Mouse (Mus musculus) adrenal gland, adult 8-10 months (tissue): ENCODE data around the gene Garnl3. TPM values are rescaled to one million over a fixed set of nuclear protein-coding genes. Genes with fewer than 3 reads are reported as not detected.

Source experiments
- DNase-seq: peaks from one replicate; pipeline ENCODE4 v3.0.0; 2022
- total RNA-seq, 4 experiments: library from RNA; stranded (reverse); gene quantifications; 2 replicates each; pipeline ENCODE4 v1.2.4; 2022

Gene Garnl3
- total RNA-seq, 4 experiments from 2014 or later = 12.7 to 29.6 (median 19.1) TPM

GRCm38 (mm10) chr2:33086671-33087363 is 44.6 kb downstream of the Garnl3 start:
- DNase-seq = no peak

GRCm38 (mm10) chr2:33086016-33086596 is 45.3 kb downstream of the Garnl3 start:
- no peak for DNase-seq

DNA sequence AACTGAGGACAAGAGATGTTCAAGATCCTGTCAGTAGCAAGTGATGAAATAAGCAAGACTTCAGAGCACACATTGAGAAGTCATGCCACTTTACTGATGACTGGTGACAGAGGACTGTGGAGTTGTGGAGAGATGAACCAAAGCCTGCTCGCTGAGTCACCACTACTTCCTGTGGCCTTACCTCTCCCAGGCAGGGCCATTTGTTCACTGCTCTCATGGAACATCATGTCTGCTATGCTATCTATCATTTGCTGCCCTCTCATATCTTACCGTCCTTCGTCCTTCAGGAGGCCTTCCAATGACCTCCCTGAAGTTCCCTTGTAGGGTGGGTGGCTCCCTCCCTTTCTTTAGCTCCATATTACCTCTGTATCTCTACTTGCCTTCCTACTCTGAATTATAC is 47.2 kb downstream of the Garnl3 start:
- DNase-seq = peak; percentile 23

- DNase-seq = no peak
Observed at GRCm38 (mm10) chr2:33080166-33080565, 51.3 kb downstream of the Garnl3 start.

- no peak for DNase-seq
Observed at GRCm38 (mm10) chr2:33077252-33077651, 54.2 kb downstream of the Garnl3 start.

DNA sequence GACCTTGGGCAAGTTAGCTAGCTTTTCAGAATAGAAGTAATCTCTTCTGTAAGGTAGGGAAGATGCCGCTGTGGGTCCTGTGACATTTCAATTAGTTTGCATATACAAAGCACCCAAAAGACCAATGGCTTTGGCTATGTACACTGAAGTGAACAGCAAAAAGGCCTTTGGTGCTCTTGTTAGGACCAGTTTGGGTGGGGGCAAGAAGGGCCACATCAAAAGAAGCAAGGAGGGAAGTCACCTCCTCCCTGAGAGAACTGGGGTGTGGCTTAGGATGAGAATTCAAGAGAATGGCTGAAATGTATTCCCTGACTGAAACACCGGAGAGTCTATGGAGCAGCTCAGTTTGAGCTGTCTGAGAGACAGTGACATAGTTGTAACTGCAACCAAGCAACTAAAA is 56.5 kb downstream of the Garnl3 start:
- no peak for DNase-seq

- no peak for DNase-seq
Observed at GRCm38 (mm10) chr2:33074188-33074587, 57.3 kb downstream of the Garnl3 start.

DNA sequence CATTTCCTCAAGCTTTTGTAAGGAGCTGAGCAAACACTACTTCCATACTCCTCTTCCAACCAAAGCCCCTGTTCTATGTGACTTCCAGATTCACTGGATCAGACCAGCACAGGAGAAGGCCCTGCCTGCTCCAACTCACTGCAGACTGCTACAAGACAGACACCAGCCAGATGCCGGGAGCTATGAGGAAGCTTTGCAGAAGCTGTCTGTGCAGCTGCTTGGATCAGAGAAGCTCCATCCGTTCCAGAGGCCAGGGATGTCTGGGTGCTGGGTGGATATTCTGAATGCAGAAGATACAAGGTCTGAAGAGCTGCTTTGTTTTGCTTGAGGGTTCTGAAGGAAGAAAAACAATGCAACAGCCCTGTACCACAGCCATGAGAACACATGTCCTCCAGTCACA is 59.1 kb downstream of the Garnl3 start:
- no peak for DNase-seq

DNA sequence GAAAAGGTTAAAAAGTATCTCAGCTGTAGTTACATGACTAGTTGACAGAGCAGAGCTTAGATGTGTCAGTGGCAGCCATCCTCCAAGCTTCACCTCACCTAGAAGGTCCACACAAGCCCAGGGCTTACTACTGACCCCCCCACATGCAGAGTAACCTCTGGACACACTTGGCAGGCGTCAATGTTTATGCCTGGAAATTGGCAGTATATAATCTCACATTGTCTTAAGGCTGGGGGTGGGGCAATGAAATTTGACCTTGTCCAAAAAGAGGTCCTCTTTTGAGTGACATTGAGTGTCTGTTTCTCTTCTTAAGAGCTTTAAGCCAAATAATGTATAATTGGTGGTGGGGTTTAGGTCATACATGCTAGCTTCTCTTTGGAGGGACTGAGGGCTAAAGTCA is 65.8 kb downstream of the Garnl3 start:
- DNase-seq = no peak

GRCm38 (mm10) chr2:33062744-33063143 is 68.7 kb downstream of the Garnl3 start:
- no peak for DNase-seq

DNA sequence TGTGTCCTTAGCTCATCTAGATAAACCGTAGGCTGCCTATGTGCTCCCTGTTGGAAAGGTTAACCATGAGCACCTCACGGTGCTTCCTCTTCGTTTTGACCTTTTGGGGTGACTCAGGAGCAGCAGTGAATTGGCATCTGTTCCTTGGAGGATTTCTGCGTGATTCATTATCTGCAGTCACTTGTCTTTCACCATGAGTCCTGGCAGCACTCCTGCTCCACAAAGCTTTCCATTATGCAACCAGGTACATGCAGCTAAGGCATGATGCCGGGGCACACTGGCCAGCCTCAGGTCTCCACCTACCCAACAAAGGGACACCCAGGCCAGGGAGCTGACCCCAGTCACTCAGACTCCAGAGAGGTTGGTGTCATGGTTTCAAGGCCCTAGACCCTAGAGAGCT is 72.5 kb downstream of the Garnl3 start:
- DNase-seq = peak; percentile 18

DNA sequence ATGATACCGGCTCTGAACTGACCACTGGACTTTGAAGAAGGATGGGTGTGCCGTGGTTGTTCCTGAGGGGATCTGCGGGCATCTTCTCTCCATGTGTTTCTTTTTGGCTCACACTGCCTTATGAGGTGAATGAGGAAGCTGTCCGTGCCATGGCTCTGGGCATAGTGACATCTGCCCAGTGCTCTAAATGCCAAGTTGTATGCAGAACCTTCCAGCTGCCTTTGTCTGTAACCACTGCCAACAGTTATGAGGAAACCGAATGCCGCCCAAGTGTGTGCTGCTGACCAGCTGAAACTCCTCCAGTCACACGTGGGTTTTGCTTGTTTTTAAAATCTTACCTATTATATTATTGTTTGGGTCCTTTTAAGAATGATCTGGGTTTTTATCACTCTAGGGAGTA is 73.9 kb downstream of the Garnl3 start:
- DNase-seq = no peak

DNA sequence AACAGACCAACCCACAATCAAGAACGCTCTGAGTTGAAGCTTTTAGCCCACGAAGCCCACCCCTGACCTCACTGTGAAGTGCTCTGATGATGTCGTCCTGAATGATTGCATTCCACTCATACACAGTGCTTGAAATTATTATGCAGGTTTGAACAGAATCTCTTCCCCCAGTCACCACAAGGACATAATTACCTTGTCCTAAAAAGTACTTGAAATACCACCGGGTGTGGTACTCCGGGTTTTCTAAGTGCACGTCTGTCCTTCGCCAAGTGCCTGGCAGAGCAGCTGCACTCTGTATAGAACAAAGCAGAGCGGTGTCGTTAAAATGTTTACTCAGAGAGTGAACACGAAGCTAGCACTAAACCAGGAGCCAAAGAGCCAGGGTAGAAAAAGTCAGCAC is 77.5 kb downstream of the Garnl3 start:
- no peak for DNase-seq

DNA sequence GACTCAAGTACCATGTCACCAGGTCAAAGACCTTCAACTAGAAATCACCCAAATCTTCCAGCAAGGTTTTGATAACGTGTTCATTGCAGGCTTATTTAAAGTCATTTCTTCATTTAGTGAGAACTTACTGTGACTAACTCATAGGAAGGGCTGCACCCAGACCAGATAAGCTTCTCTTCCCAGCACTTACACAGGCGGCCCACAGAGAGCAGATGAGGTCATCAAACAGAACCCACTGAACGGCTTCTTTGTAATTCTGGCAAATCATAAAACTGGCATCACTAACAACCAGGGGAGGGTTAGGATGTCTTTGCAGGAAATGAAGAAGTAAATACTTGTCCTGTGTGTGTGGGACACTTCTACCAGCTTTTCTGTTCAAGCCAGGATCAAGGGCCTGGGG is 84.1 kb downstream of the Garnl3 start:
- DNase-seq = no peak

DNA sequence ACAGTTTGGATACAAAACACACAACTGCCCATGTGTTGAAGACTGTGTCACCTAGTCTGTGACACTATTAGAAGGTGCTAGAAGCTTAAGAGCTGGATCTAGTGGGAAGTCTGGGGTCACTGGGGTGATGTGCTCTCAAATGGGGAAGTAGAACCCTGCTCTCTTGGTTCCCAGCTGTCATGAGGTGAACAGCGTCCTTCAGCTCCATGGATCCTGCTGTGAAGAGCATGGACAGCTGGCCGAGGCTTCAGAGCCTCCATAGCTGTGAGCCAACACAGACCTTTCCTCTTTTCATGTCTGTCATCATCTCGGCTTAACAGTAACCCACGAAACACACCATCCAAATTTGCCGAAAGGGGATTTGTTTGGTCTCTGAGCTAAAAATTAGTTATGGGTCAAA is 84.5 kb downstream of the Garnl3 start:
- no peak for DNase-seq

GRCm38 (mm10) chr2:33045899-33046298 is 85.6 kb downstream of the Garnl3 start:
- no peak for DNase-seq

- no peak for DNase-seq
Observed at GRCm38 (mm10) chr2:33042781-33043180, 88.7 kb downstream of the Garnl3 start.

DNA sequence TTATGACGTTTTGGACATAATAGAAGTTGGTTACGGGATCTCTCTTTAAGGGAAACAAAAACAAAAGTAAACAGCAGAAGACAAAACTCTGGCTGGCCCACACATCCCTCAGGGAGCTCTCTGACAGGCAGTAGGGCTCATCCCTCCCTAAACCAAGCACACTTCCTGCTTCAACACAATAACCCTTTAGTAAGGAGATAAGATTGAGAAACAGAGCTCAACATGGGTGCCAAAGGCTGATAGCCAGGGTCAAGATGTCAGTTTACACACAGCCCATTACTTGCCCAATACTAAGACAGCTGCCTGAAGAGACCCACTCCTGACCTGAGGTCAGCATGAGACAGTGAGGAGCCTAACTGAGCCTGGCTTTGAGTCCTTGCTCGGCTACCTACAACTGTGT is 89.9 kb downstream of the Garnl3 start:
- no peak for DNase-seq

DNA sequence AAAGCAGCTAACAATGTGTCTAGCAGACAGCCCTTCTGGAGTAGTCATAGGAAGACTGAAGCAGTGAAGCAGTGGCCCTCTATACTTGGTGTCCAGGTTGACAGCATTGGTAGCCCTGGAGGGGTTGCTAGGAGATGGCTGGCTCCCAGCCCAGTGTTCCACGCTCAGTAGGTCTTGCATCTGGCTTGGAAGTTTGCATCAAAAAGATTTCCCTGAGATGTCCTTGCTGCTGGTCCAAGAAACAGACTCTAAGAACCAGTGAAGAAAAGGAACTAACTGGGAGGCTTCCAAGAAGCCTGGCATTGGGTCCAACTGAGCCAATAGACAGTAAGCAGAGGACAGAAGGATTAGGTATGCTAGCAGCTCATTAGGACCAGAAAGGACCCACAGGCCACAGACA is 94.0 kb downstream of the Garnl3 start:
- no peak for DNase-seq

DNA sequence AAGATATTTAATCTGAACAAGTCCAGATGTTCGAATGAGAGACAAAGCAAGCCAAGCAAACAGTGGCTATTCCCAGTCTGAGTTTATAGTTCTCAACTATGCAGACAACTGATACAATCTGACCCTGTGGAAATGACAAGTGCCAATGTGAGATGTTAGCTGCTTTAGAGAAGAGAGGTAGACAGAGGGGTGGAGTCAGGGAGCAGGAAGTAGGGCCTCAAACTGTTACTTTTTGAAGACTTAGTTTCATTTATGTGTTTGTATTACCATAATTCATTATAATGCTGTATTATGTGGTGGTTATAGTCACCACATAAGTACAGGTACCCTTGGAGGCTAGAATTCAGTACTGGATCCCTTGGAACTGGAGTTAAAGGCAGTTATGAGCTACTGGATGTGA is 96.2 kb downstream of the Garnl3 start:
- no peak for DNase-seq

DNA sequence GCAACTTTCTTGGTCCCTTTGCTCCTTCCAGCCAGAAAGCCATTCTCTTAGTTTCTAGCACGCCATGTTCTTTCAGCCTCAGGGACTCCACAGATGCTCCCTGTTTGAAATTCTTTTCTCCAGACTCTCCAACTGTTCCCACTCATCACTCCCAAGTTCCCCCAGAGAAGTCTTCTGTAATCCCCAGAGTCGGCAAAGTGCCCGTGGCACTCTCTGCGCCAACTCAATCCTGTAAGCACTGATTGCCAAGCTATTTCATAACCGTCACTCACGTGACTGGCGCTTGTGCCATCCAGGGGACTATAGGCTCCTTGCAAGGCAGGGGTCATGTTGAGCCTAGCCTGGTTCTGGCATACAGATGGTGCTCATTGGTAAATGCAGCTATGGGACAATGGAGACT is 98.2 kb downstream of the Garnl3 start:
- peak; percentile 26 for DNase-seq

- no peak for DNase-seq
Observed at GRCm38 (mm10) chr2:33032391-33033062, 98.9 kb downstream of the Garnl3 start.

GRCm38 (mm10) chr2:33025040-33025439 is 106.4 kb downstream of the Garnl3 start:
- DNase-seq = no peak

DNA sequence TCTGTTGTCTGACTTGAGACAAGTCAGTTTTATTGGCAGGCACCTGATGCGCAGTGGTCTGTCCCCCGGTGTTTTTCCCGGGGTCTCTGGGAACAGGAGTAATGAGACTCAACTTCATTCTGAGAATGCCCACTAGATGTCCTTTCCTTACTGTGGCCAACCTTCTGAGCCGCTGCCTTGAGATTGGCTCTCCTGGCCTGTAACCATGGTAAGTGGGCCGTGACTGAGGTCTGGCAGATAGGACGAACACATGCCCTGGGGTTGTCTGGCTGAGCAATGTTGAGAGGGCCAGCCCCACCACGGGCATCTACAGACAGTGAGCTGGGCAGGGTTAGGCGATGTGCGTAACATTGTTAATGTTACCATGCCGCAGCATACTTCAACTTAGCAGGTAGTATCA is 106.9 kb downstream of the Garnl3 start:
- no peak for DNase-seq
